In the genomic region with DNA sequence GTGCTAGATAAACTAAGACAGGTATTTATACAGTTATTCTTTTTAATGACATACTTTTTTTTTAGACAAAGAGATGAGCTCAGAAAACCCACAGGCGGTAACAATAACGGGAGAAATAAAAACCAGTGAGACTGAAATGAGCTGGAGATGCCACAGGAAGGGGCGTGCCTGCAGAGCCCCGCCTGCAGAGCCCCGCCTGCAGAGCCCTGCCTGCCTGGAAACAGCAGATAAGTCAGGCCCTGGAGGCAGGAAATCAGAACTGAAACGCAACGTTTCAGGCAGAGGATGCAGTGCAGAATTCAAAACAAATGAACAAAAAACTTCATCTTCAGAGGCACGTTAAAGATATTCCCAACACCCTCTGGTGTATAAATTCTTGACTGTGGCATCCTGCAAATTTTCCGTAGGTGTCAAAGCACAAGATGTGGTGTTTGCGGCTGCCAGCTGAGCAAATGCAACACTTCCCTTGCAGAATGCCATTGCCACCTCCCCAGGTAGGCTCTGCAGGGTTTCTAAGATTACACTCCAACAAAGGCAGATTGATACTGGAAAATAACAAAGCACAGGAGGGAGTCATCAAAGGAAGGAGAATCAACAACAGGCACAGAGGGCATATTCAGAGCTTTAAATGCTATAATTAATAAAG, we compare ENCODE assay signal across 7 mouse cellular contexts.
DNase-seq lines count a peak whose midpoint lies in the region; ATAC-seq and TF ChIP-seq lines count a peak whose summit lies in the region.

No protein-coding gene starts in this region.

- H3K9me3 ChIP-seq in hindbrain, postnatal 0 days (ENCODE audit: low read length) = no peaks in the 10 kb centered on the region
- H3K9me3 ChIP-seq in midbrain, embryonic 14.5 days (ENCODE audit: control insufficient read depth, low read length) = no peaks in the 10 kb centered on the region

- H3K4me3 ChIP-seq in hindbrain, postnatal 0 days (ENCODE audit: low read length) = no peak overlapping the region
- no peak overlapping the region for H3K4me3 ChIP-seq in midbrain, embryonic 14.5 days (replicated peaks; ENCODE audit: low read depth, low read length)

- H3K4me1 ChIP-seq in hindbrain, postnatal 0 days (ENCODE audit: insufficient read depth, low read length) = no peaks in the 10 kb centered on the region
- 0 out of 2 replicates have a peak, but pooled peaks cover 2% of the 10 kb centered on the region for H3K4me1 ChIP-seq in midbrain, embryonic 14.5 days (ENCODE audit: control insufficient read depth, insufficient read depth, low read length)

- no peak for TF ChIP-seq CTCF in hindbrain, postnatal 0 days (IDR thresholded peaks at IDR 0.05; ENCODE audit: low read depth)

- DNase-seq in spleen, adult 12 weeks (ENCODE audit: low spot score) = peak; percentile 58
- DNase-seq in spleen, adult 18-20 months = no peak
- peak; percentile 66 for DNase-seq in embryo, embryonic 11 days
- DNase-seq in hindbrain, postnatal 0 days (ENCODE audit: low spot score) = peak; percentile 24
- DNase-seq in midbrain, embryonic 14.5 days = peak; percentile 76
- DNase-seq in MN1 (ENCODE audit: low spot score) = no peak

- no peak overlapping the region for H3K9ac ChIP-seq in hindbrain, postnatal 0 days (replicated peaks; ENCODE audit: low read length)
- H3K9ac ChIP-seq in midbrain, embryonic 14.5 days (replicated peaks; ENCODE audit: low read length) = no peak overlapping the region

- peak; percentile 58; the same call in 1 of the 2 replicates for ATAC-seq in hindbrain, postnatal 0 days
- ATAC-seq in midbrain, embryonic 14.5 days (ENCODE audit: low FRiP score, low TSS enrichment) = no peak
- no peak for ATAC-seq in monocyte, adult 5-6 weeks (replicated peaks; ENCODE audit: insufficient number of reproducible peaks, low FRiP score, low TSS enrichment, poor library complexity, severe bottlenecking)

- 18% methylated on average over 10 of the region's 10 CpGs for WGBS in hindbrain, postnatal 0 days
- 13% methylated on average over 10 of the region's 10 CpGs for WGBS in midbrain, embryonic 14.5 days

- no peak overlapping the region for H3K27ac ChIP-seq in hindbrain, postnatal 0 days
- H3K27ac ChIP-seq in midbrain, embryonic 14.5 days (replicated peaks; ENCODE audit: low read depth, low read length) = no peak overlapping the region; the same call in 1 of the 2 replicates

- no peaks in the 10 kb centered on the region for H3K27me3 ChIP-seq in hindbrain, postnatal 0 days (ENCODE audit: insufficient read depth, low read length)
- no peaks in the 10 kb centered on the region for H3K27me3 ChIP-seq in midbrain, embryonic 14.5 days (ENCODE audit: control insufficient read depth, insufficient read depth, low read length)

- no peak overlapping the region for H3K4me2 ChIP-seq in hindbrain, postnatal 0 days (ENCODE audit: low read depth, low read length)
- peak overlapping the region; percentile 1 for H3K4me2 ChIP-seq in midbrain, embryonic 14.5 days (ENCODE audit: low read length)

- no peaks in the 10 kb centered on the region for H3K36me3 ChIP-seq in hindbrain, postnatal 0 days (ENCODE audit: insufficient read depth, low read length)
- H3K36me3 ChIP-seq in midbrain, embryonic 14.5 days (ENCODE audit: control insufficient read depth, insufficient read depth, low read length) = no peaks in the 10 kb centered on the region

Comparison
In these comparisons a context has a peak if more than half of its experiments do, and no peak if none do; other contexts are left out.
1. DNase-seq: peak in spleen, adult 12 weeks (single experiment), embryo, embryonic 11 days (single experiment), hindbrain, postnatal 0 days (single experiment) and midbrain, embryonic 14.5 days (single experiment); none in spleen, adult 18-20 months (0 of 2) and MN1 (single experiment).